Mouse (Mus musculus) colon, adult 2 months (tissue): Measurements from ENCODE around the gene Prkag3. TPM values are rescaled to one million over a fixed set of nuclear protein-coding genes. Genes with fewer than 3 reads are reported as not detected.

ENCODE experiments used
- polyA plus RNA-seq: library from polyadenylated mRNA; depleted of rRNA; stranded (reverse); fragments of >200 nt; gene quantifications from 2 replicates; pipeline ENCODE4 v1.2.3, GENCODE M21; 2012; rRNA removed

The Prkag3 gene
- polyA plus RNA-seq, result 0.24 and 0.26 TPM in 2 replicates

GRCm38 (mm10) chr1:74748643-74749271, at the start of gene Prkag3:
Gene Prkag3 (minus strand): TSS chr1:74749221.

GRCm38 (mm10) chr1:74791249-74791648, 42.2 kb upstream of the Prkag3 start, which contains the start of gene Wnt10a:
Gene Wnt10a (plus strand): TSS chr1:74791516.

GRCm38 (mm10) chr1:74771845-74771930, 22.7 kb upstream of the Prkag3 start, which contains the start of gene Wnt6:
Gene Wnt6 (plus strand): TSS chr1:74771892.

GRCm38 (mm10) chr1:74713099-74713858, 35.7 kb downstream of the Prkag3 start, which contains the start of gene Cyp27a1:
Gene Cyp27a1 (plus strand): TSS chr1:74713574.

Other genes with a start within 250 kb of the Prkag3 start
- gene Cnot9, start 243.2 kb downstream of the Prkag3 start, polyA plus RNA-seq, result 15.5 and 16.0 TPM in 2 replicates
- 0.39 and 0.48 TPM in 2 replicates for gene Plcd4, start 206.3 kb downstream of the Prkag3 start, polyA plus RNA-seq
- gene Usp37, start 204.9 kb downstream of the Prkag3 start, polyA plus RNA-seq, result 2.5 and 3.0 TPM in 2 replicates
- gene Zfp142, start 161.0 kb downstream of the Prkag3 start, polyA plus RNA-seq, result 10.1 and 10.3 TPM in 2 replicates
- gene Bcs1l, start 160.9 kb downstream of the Prkag3 start, polyA plus RNA-seq, result 11.6 and 12.0 TPM in 2 replicates
- 31.5 and 35.7 TPM in 2 replicates for gene Rnf25, start 147.8 kb downstream of the Prkag3 start, polyA plus RNA-seq
- gene Stk36, start 147.8 kb downstream of the Prkag3 start, polyA plus RNA-seq, result 1.9 and 4.1 TPM in 2 replicates
- 9.9 and 11.5 TPM in 2 replicates for gene Ttll4, start 87.5 kb downstream of the Prkag3 start, polyA plus RNA-seq
- 18.0 and 21.2 TPM in 2 replicates for gene Cyp27a1, start 35.6 kb downstream of the Prkag3 start, polyA plus RNA-seq
- gene Wnt6, start 22.7 kb upstream of the Prkag3 start, polyA plus RNA-seq, result 4.8 and 5.1 TPM in 2 replicates
- 0.10 and 0.15 TPM in 2 replicates for gene Wnt10a, start 42.3 kb upstream of the Prkag3 start, polyA plus RNA-seq
- 2.8 and 3.3 TPM in 2 replicates for gene Cdk5r2, start 105.7 kb upstream of the Prkag3 start, polyA plus RNA-seq
- gene Fev, start 136.2 kb upstream of the Prkag3 start, polyA plus RNA-seq, result 1.4 and 3.8 TPM in 2 replicates
- gene Cryba2, start 143.9 kb upstream of the Prkag3 start, polyA plus RNA-seq, result 1.5 and 1.9 TPM in 2 replicates
- gene Cfap65, start 186.4 kb upstream of the Prkag3 start, polyA plus RNA-seq, result 0.10 and 0.15 TPM in 2 replicates
- gene Ihh, start 202.5 kb upstream of the Prkag3 start, polyA plus RNA-seq, result 186 and 200 TPM in 2 replicates